Mouse (Mus musculus) megakaryocyte, embryonic 14.5 days (primary cell): ENCODE results near the gene Col6a6.

Experiments
- FLI1 ChIP-seq: IDR thresholded peaks from 2 replicates; pipeline ENCODE4 v1.6.1; 2012; ENCODE audit warnings: low read length, inconsistent platforms, mixed read lengths
- GATA1 ChIP-seq: IDR thresholded peaks from 3 replicates; pipeline ENCODE4 v1.6.1; 2012; ENCODE audit warnings: mixed read lengths, low read length, inconsistent platforms, borderline replicate concordance

- TF ChIP-seq GATA1 (no peak), FLI1 (no peak)
Observed at GRCm38 (mm10) chr9:105851011-105851410, 23.1 kb upstream of the Col6a6 start.
